Mouse (Mus musculus): Measurements from ENCODE around the gene Tm4sf1.

The Tm4sf1 gene

GRCm38 (mm10) chr3:57287854-57288720 lies 13.7 kb downstream of the Tm4sf1 start:
- no peak for DNase-seq (ENCODE audit: low read depth, low spot score)

DNA sequence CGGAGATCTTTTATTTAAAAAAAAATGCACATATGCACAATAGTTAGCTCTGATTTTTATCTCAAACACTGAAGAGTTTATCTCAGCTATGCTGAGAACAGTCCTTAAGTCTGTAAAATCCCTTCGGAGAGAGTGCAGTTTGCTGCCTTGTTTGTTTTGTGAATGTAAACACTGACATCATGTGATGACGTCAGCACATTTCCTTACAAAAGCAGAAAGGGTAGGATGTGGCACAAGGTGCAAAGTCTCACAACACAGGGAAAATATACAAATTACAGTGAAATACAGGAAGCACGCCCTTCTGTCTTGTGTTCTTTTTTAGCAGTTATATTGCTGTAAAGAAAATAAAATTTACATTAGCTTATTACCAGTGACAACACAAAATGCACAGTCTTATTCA lies 14.3 kb downstream of the Tm4sf1 start:
- no peak for DNase-seq (ENCODE audit: low read depth, low spot score)

DNA sequence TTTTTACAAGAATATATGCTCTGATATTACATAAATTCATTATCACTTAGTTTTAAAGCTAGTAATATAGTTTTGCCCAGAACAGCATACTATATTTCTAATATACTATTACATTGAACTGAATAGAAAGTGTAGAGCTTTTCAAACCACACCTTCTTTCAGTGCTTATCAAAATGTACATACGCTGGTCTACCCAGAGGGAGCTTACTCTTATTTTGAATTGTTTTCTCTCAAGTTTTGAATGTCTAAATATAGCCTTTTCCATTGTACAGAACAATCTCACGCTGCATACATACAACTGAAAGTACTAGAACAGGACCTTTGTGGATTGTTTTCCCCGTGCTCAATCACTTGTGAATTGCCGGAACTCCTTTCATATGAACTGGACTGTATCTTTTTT lies 23.6 kb downstream of the Tm4sf1 start:
- DNase-seq (ENCODE audit: low read depth, low spot score): no peak

DNA sequence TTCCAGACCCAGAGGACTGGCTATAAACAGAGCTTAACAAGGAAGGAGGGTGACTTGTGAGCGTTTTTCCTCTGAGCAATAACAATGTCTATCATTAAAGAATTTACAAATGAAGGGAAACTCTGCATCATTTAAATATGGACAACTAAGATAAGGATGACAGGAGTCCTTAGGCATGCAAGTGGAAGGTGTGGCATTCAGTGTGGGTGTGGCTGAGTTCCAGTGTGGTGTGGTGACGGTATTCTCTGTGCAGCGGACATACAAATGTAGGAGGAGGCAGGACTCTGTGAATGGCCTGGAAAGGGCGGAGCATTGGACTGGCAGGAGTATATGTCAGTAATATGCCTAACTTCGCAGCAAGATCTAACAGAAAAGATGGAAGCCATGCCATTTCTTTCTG lies 24.3 kb downstream of the Tm4sf1 start:
- DNase-seq (ENCODE audit: low read depth, low spot score): no peak

DNA sequence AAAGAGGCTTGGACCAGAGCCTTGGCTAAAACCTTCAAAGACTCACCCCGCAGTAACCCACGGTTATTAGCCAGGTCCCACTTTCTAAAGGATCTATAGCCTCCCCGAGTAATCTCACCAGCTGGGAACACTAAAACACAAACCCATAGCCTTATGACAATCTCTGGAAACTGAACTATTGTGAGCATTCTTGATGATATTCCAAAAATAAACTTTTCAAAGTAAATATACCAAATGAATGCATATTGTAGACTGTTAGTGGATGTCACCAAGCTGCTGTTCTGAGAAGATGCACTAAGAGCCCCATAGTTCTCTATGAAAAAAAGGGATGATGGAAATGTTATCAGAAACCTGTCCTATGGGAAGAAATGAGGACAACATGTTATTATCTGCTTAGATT lies 25.0 kb downstream of the Tm4sf1 start:
- no peak for DNase-seq (ENCODE audit: low read depth, low spot score)

DNA sequence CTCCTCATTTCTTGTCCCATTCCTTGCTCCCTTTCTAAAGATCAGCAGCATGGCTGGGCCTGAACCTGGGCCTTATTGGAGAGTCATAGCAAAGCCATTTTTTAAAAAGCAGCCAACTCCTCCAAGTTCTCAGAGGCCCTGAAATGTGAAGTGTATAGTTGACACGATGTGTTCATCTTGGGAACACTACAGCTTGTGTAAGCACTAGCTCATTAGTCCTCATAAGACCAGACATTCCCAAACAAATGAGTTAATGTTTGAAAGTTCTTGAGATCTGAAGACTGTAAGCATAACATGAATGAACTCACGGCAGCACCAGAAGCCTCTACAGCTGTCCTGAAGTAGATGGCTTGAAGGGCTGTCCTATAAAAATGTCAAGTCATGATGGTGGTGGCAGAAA lies 32.8 kb downstream of the Tm4sf1 start:
- no peak for DNase-seq (ENCODE audit: low read depth, low spot score)

- DNase-seq (ENCODE audit: low read depth, low spot score): peak; percentile 39
Measured at GRCm38 (mm10) chr3:57267559-57268173, 34.1 kb downstream of the Tm4sf1 start.

- no peak for DNase-seq (ENCODE audit: low read depth, low spot score)
Measured at GRCm38 (mm10) chr3:57253041-57253440, 48.7 kb downstream of the Tm4sf1 start.

DNA sequence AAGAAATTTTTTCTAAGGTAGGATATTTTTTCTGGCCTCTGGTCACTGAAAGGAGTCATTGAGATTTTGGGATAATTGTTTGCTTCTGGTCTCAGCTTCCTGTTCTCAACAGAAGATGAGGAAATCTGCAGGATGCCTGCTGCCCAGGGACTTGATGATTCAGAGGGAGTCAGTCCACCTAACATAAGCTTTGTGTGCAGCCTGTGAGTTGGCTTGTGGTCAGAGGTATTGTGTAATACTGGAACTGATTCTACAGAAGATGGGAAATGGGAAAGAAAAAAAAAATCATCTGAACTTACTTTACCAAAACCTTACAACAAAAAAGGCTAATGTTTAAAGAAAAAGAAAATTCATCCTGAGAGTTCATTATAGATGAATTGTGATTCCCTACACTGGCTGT lies 49.2 kb downstream of the Tm4sf1 start:
- no peak for DNase-seq (ENCODE audit: low read depth, low spot score)

- no peak for DNase-seq (ENCODE audit: low read depth, low spot score)
Measured at GRCm38 (mm10) chr3:57245242-57245641, 56.5 kb downstream of the Tm4sf1 start.
